Mouse (Mus musculus): ENCODE results near the gene Olfr60. TPM values are rescaled to one million over a fixed set of nuclear protein-coding genes. Genes with fewer than 3 reads are reported as not detected.

The Olfr60 gene
- total RNA-seq (2014; fragmentation: Nextera tagmentation) (not detected in 2 replicates), total RNA-seq (2017) (0.16 and 0.29 TPM in 2 replicates), polyA plus RNA-seq (2012) (not detected in 2 replicates)

- Histone ChIP-seq H3K36me3 (replicated peaks) (no peaks in the 10 kb centered on the region), H3K9me3 (replicated peaks) (peaks cover 7% of the 10 kb centered on the region), H3K4me1 (ENCODE audit: insufficient read depth, low read depth, low read length) (no peaks in the 10 kb centered on the region), H3K27me3 (ENCODE audit: insufficient read depth, low read length) (peaks cover 2% of the 10 kb centered on the region; the same call in 1 of the 2 replicates), H3K4me3 (ENCODE audit: low read depth, low read length) (no peak within 1 kb of the TSS)
- DNase-seq (ENCODE audit: low spot score) (no peak), ATAC-seq (ENCODE audit: extremely low read depth, insufficient number of reproducible peaks, low FRiP score, poor library complexity, severe bottlenecking) (no peak)
- TF ChIP-seq POLR2AphosphoS5 (IDR thresholded peaks at IDR 0.05; ENCODE audit: insufficient replicate concordance, low read depth, low read length) (no peak), GATA2 (IDR thresholded peaks at IDR 0.05; ENCODE audit: borderline replicate concordance, low read depth, low read length) (no peak), GATA1 (IDR thresholded peaks at IDR 0.05; ENCODE audit: borderline replicate concordance, low read length) (no peak), CTCF (IDR thresholded peaks at IDR 0.05; ENCODE audit: low read depth, low read length) (no peak), TAL1 (conservative IDR thresholded peaks at IDR 0.05; ENCODE audit: low read depth, low read length) (no peak)
These were observed at the start of gene Olfr60 for GRCm38 (mm10) chr7:140361571-140361970. Gene Olfr60 (minus strand): TSS chr7:140361671.

GRCm38 (mm10) chr7:140402818-140403217, 41.3 kb upstream of the Olfr60 start, which contains the start of gene Olfr531:
Gene Olfr531 (minus strand): TSS chr7:140402918.
- TF ChIP-seq TAL1 (conservative IDR thresholded peaks at IDR 0.05; ENCODE audit: low read depth, low read length) (no peak), GATA2 (IDR thresholded peaks at IDR 0.05; ENCODE audit: borderline replicate concordance, low read depth, low read length) (no peak), POLR2AphosphoS5 (IDR thresholded peaks at IDR 0.05; ENCODE audit: insufficient replicate concordance, low read depth, low read length) (no peak), CTCF (IDR thresholded peaks at IDR 0.05; ENCODE audit: low read depth, low read length) (no peak)
- Histone ChIP-seq H3K36me3 (replicated peaks) (no peaks in the 10 kb centered on the region), H3K27me3 (ENCODE audit: insufficient read depth, low read length) (peaks cover 12% of the 10 kb centered on the region), H3K9me3 (replicated peaks) (no peaks in the 10 kb centered on the region), H3K4me3 (ENCODE audit: low read depth, low read length) (no peak within 1 kb of the TSS), H3K4me1 (ENCODE audit: insufficient read depth, low read depth, low read length) (no peaks in the 10 kb centered on the region)
- ATAC-seq (ENCODE audit: extremely low read depth, insufficient number of reproducible peaks, low FRiP score, poor library complexity, severe bottlenecking), result no peak
- DNase-seq (ENCODE audit: low spot score), result no peak

DNA sequence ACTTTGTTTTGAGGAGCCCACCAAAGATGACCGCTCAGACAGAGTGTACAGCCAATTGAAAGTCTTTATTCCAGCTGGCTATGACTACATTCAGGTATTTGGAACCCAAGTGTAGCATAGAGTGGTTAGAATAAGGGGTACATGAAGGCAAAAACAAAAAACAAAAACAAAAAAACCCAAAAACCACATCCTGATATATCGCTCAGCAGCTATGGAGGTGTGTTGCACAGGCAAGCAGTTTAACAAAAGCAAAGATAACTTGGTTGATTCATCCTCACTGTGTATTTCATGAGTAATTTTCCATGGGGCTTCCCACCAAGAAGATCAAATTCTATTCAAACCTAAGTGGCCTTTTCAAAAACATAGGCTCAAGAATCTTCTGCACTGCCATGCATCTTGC, 15.4 kb upstream of the Olfr60 start:
- Histone ChIP-seq H3K4me3 (ENCODE audit: low read depth, low read length) (no peak overlapping the region), H3K9me3 (replicated peaks) (no peaks in the 10 kb centered on the region), H3K27me3 (ENCODE audit: insufficient read depth, low read length) (no peaks in the 10 kb centered on the region), H3K4me1 (ENCODE audit: insufficient read depth, low read depth, low read length) (no peaks in the 10 kb centered on the region), H3K36me3 (replicated peaks) (no peaks in the 10 kb centered on the region)
- no peak for DNase-seq (ENCODE audit: low spot score)
- no peak for ATAC-seq (ENCODE audit: extremely low read depth, insufficient number of reproducible peaks, low FRiP score, poor library complexity, severe bottlenecking)
- no peak for TF ChIP-seq GATA1 (IDR thresholded peaks at IDR 0.05; ENCODE audit: borderline replicate concordance, low read length)

GRCm38 (mm10) chr7:140376231-140376630, 14.8 kb upstream of the Olfr60 start, which contains the start of gene Olfr530:
Gene Olfr530 (minus strand): TSS chr7:140376331.
- DNase-seq (ENCODE audit: low spot score) (no peak), ATAC-seq (ENCODE audit: extremely low read depth, insufficient number of reproducible peaks, low FRiP score, poor library complexity, severe bottlenecking) (no peak)
- no peaks in the 10 kb centered on the region for H3K9me3 ChIP-seq (replicated peaks)
- no peaks in the 10 kb centered on the region for H3K27me3 ChIP-seq (ENCODE audit: insufficient read depth, low read length)
- no peak within 1 kb of the TSS for H3K4me3 ChIP-seq (ENCODE audit: low read depth, low read length)
- H3K36me3 ChIP-seq (replicated peaks), result no peaks in the 10 kb centered on the region
- no peaks in the 10 kb centered on the region for H3K4me1 ChIP-seq (ENCODE audit: insufficient read depth, low read depth, low read length)
- no peak for TF ChIP-seq GATA1 (IDR thresholded peaks at IDR 0.05; ENCODE audit: borderline replicate concordance, low read length)

GRCm38 (mm10) chr7:140374300-140374699, 12.8 kb upstream of the Olfr60 start:
- TF ChIP-seq POLR2AphosphoS5 (IDR thresholded peaks at IDR 0.05; ENCODE audit: insufficient replicate concordance, low read depth, low read length) (no peak), CTCF (IDR thresholded peaks at IDR 0.05; ENCODE audit: low read depth, low read length) (no peak), GATA2 (IDR thresholded peaks at IDR 0.05; ENCODE audit: borderline replicate concordance, low read depth, low read length) (no peak), GATA1 (IDR thresholded peaks at IDR 0.05; ENCODE audit: borderline replicate concordance, low read length) (no peak), TAL1 (conservative IDR thresholded peaks at IDR 0.05; ENCODE audit: low read depth, low read length) (no peak)
- DNase-seq (ENCODE audit: low spot score), result no peak
- Histone ChIP-seq H3K4me3 (ENCODE audit: low read depth, low read length) (no peak overlapping the region), H3K9me3 (replicated peaks) (no peaks in the 10 kb centered on the region), H3K36me3 (replicated peaks) (no peaks in the 10 kb centered on the region), H3K4me1 (ENCODE audit: insufficient read depth, low read depth, low read length) (no peaks in the 10 kb centered on the region), H3K27me3 (ENCODE audit: insufficient read depth, low read length) (peaks cover 4% of the 10 kb centered on the region)
- ATAC-seq (ENCODE audit: extremely low read depth, insufficient number of reproducible peaks, low FRiP score, poor library complexity, severe bottlenecking), result no peak

- Histone ChIP-seq H3K27me3 (ENCODE audit: insufficient read depth, low read length) (peaks cover 18% of the 10 kb centered on the region; the same call in 1 of the 2 replicates), H3K4me3 (ENCODE audit: low read depth, low read length) (no peak within 1 kb of the TSS), H3K4me1 (ENCODE audit: insufficient read depth, low read depth, low read length) (0 out of 2 replicates have a peak, but pooled peaks cover 2% of the 10 kb centered on the region), H3K36me3 (replicated peaks) (no peaks in the 10 kb centered on the region), H3K9me3 (replicated peaks) (no peaks in the 10 kb centered on the region)
- TF ChIP-seq CTCF (IDR thresholded peaks at IDR 0.05; ENCODE audit: low read depth, low read length), result no peak
- no peak for TF ChIP-seq GATA1 (IDR thresholded peaks at IDR 0.05; ENCODE audit: borderline replicate concordance, low read length)
- TF ChIP-seq TAL1 (conservative IDR thresholded peaks at IDR 0.05; ENCODE audit: low read depth, low read length), result no peak
- TF ChIP-seq POLR2AphosphoS5 (IDR thresholded peaks at IDR 0.05; ENCODE audit: insufficient replicate concordance, low read depth, low read length), result no peak
- no peak for TF ChIP-seq GATA2 (IDR thresholded peaks at IDR 0.05; ENCODE audit: borderline replicate concordance, low read depth, low read length)
- no peak for DNase-seq (ENCODE audit: low spot score)
- no peak for ATAC-seq (ENCODE audit: extremely low read depth, insufficient number of reproducible peaks, low FRiP score, poor library complexity, severe bottlenecking)
These were observed 27.8 kb downstream of the Olfr60 start, which contains the start of gene Olfr527 for GRCm38 (mm10) chr7:140333717-140334116. Gene Olfr527 (plus strand): TSS chr7:140334017.

All from G1E (cell line).